Mouse (Mus musculus) liver, adult 2 months (tissue): ENCODE measurements around the gene Rsl1. TPM values are rescaled to one million over a fixed set of nuclear protein-coding genes. Genes with fewer than 3 reads are reported as not detected.
A peak's percentile ranks its signal among the peaks of the same experiment; 100 is the strongest.
"Not testable (repeated sequence)": the region's sequence is repeated elsewhere in the genome, so short reads cannot be mapped to it uniquely, and the experiment has no call there.

Source experiments
- DNase-seq: peaks from one replicate; pipeline ENCODE4 v3.0.0-alpha.2; 2011; ENCODE audit warnings: low read depth, low spot score; ENCODE audit errors: extremely low read depth
- H3K27ac ChIP-seq: fragments of 200-500 bp; replicated peaks from 2 replicates; pipeline ENCODE4 v1.5.1; 2012; ENCODE audit warnings: low read depth, mild to moderate bottlenecking, control low read depth, inconsistent platforms, low read length; ENCODE audit not compliant: insufficient read depth
- H3K27me3 ChIP-seq: fragments of 200-500 bp; 2 replicates; pipeline ENCODE4 v1.6.1; 2012; ENCODE audit warnings: mild to moderate bottlenecking, moderate library complexity, low read length, inconsistent platforms; ENCODE audit not compliant: control insufficient read depth, insufficient read depth
- H3K36me3 ChIP-seq: fragments of 200-500 bp; 2 replicates; pipeline ENCODE4 v1.6.1; 2012; ENCODE audit warnings: low read length, inconsistent platforms; ENCODE audit not compliant: control insufficient read depth, insufficient read depth
- H3K4me1 ChIP-seq: fragments of 200-500 bp; 2 replicates; pipeline ENCODE4 v1.6.1; 2011; ENCODE audit warnings: low read length; ENCODE audit not compliant: control insufficient read depth, insufficient read depth
- H3K4me3 ChIP-seq: fragments of 200-500 bp; 2 replicates; pipeline ENCODE4 v1.5.1; 2011; ENCODE audit warnings: low read depth, mild to moderate bottlenecking, control low read depth, low read length, moderate library complexity; ENCODE audit not compliant: insufficient read depth
- H3K79me2 ChIP-seq: fragments of 200-500 bp; 2 replicates; pipeline ENCODE4 v1.6.1; 2012; ENCODE audit warnings: inconsistent platforms, mild to moderate bottlenecking, low read length, moderate library complexity; ENCODE audit not compliant: control insufficient read depth, insufficient read depth
- H3K9ac ChIP-seq: fragments of 200-500 bp; 2 replicates; pipeline ENCODE4 v1.6.1; 2012; ENCODE audit warnings: low read depth, mild to moderate bottlenecking, control low read depth, inconsistent platforms, low read length
- CTCF ChIP-seq: fragments of 200-500 bp; IDR thresholded peaks from 2 replicates; pipeline ENCODE4 v1.5.1; 2011; ENCODE audit warnings: low read depth, low read length, control low read depth
- POLR2A ChIP-seq: fragments of 200-500 bp; IDR thresholded peaks from 2 replicates; pipeline ENCODE4 v1.6.1; 2011; ENCODE audit warnings: low read length, control low read depth; ENCODE audit not compliant: insufficient read depth; ENCODE audit errors: extremely low read depth
- WGBS: fragments of 180-500 bp; shearing (Covaris S2); methylation state at CpG from one replicate; pipeline ENCODE4 v1.1.7; 2018; 5-methylcytosine and 5-hydroxymethylcytosine counted together
- polyA plus RNA-seq: library from polyadenylated mRNA; depleted of rRNA; stranded (reverse); fragments of >200 nt; gene quantifications from 2 replicates; pipeline ENCODE4 v1.2.3, GENCODE M21; 2012; rRNA removed
- total RNA-seq: library from RNA; depleted of rRNA; stranded (reverse); fragments of >200 nt; gene quantifications from 2 replicates; pipeline ENCODE4 v1.2.3, GENCODE M21; 2014; rRNA removed

The Rsl1 gene
- 2.4 and 3.2 TPM in 2 replicates for total RNA-seq
- polyA plus RNA-seq = 0.30 and 0.33 TPM in 2 replicates

- WGBS = under 1% methylated on average over 17 of the region's 17 CpGs
- Histone ChIP-seq H3K27ac (peak within 1 kb of the TSS; percentile 53), H3K9ac (peak within 1 kb of the TSS; percentile 70), H3K4me3 (peak within 1 kb of the TSS; percentile 68)
- H3K27me3 ChIP-seq, H3K36me3 ChIP-seq, H3K79me2 ChIP-seq, H3K4me1 ChIP-seq: not testable (repeated sequence)
- DNase-seq = peak; percentile 72
Observed at GRCm38 (mm10) chr13:67172991-67173722, at the start of gene Rsl1. TSS of gene Rsl1 (plus strand) at chr13:67173182.

GRCm38 (mm10) chr13:67124460-67124859, 48.5 kb upstream of the Rsl1 start:
- no peak for TF ChIP-seq CTCF
- TF ChIP-seq POLR2A = no peak
- Histone ChIP-seq H3K27ac (no peak overlapping the region), H3K36me3 (no peaks in the 10 kb centered on the region), H3K4me1 (no peaks in the 10 kb centered on the region), H3K9ac (no peak overlapping the region), H3K27me3 (no peaks in the 10 kb centered on the region), H3K79me2 (no peaks in the 10 kb centered on the region), H3K4me3 (no peak overlapping the region)
- DNase-seq = no peak
- WGBS = 86% methylated on average over 1 of the region's 1 CpGs

- not testable (repeated sequence) for H3K79me2 ChIP-seq, DNase-seq, H3K36me3 ChIP-seq, H3K27me3 ChIP-seq, H3K27ac ChIP-seq, H3K4me3 ChIP-seq, H3K4me1 ChIP-seq, H3K9ac ChIP-seq
- WGBS = 80% methylated on average over 10 of the region's 10 CpGs
Observed at GRCm38 (mm10) chr13:67127507-67127906, 45.5 kb upstream of the Rsl1 start.

- Histone ChIP-seq H3K27ac (peak overlapping the region; percentile 17), H3K9ac (peak overlapping the region; percentile 72), H3K4me1 (no peaks in the 10 kb centered on the region), H3K4me3 (peak overlapping the region; percentile 72), H3K27me3 (no peaks in the 10 kb centered on the region), H3K36me3 (no peaks in the 10 kb centered on the region), H3K79me2 (no peaks in the 10 kb centered on the region)
- TF ChIP-seq POLR2A (no peak), CTCF (no peak)
- under 1% methylated on average over 18 of the region's 18 CpGs for WGBS
- DNase-seq = peak; percentile 87
Observed at GRCm38 (mm10) chr13:67128038-67128721, 44.8 kb upstream of the Rsl1 start.

GRCm38 (mm10) chr13:67166122-67166521, 6.9 kb upstream of the Rsl1 start:
- H3K9ac ChIP-seq, H3K4me3 ChIP-seq, H3K79me2 ChIP-seq, H3K27ac ChIP-seq, DNase-seq, H3K4me1 ChIP-seq, H3K36me3 ChIP-seq, H3K27me3 ChIP-seq: not testable (repeated sequence)
- 38% methylated on average over 4 of the region's 4 CpGs for WGBS

- Histone ChIP-seq H3K4me3 (peak overlapping the region; percentile 68), H3K9ac (no peak overlapping the region; the same call in 1 of the 2 replicates), H3K27ac (no peak overlapping the region), H3K4me1 (0 out of 2 replicates have a peak, but pooled peaks cover 2% of the 10 kb centered on the region), H3K27me3 (no peaks in the 10 kb centered on the region), H3K36me3 (no peaks in the 10 kb centered on the region), H3K79me2 (no peaks in the 10 kb centered on the region)
- DNase-seq = no peak
- WGBS = 16% methylated on average over 5 of the region's 5 CpGs
- TF ChIP-seq CTCF (no peak), POLR2A (no peak)
Observed at GRCm38 (mm10) chr13:67173723-67174055, 707 bp downstream of the Rsl1 start.
